Comparison of ENCODE assay signal across 23 mouse cellular contexts in genomic region chr11:108176715-108177114, GRCm38 (mm10).
A peak's percentile ranks its signal among the peaks of the same experiment; 100 is the strongest.
DNase-seq lines count a peak whose midpoint lies in the region; ATAC-seq and TF ChIP-seq lines count a peak whose summit lies in the region.
"Had no signal": no experiment of that assay in that cellular context is flagged by ENCODE, and none has a peak within 500 bp of the region (broad histone marks: within the 10 kb centered on the region; RNA-seq: fewer than 3 reads in every experiment).

No protein-coding gene starts in this region.

- no peaks in the 10 kb centered on the region for H3K36me3 ChIP-seq in midbrain, postnatal 0 days (ENCODE audit: insufficient read depth, low read length)
- H3K36me3 ChIP-seq in liver, postnatal 0 days (replicated peaks; ENCODE audit: insufficient read depth, low read length), result no peaks in the 10 kb centered on the region
- H3K36me3 ChIP-seq: embryonic facial prominence, embryonic 10.5 days; embryonic facial prominence, embryonic 12.5 days; forebrain, embryonic 10.5 days; forebrain, embryonic 12.5 days had no signal

- peaks cover 11% of the 10 kb centered on the region; the same call in 1 of the 2 replicates for H3K4me1 ChIP-seq in cortical plate, adult 2 months (ENCODE audit: control insufficient read depth, insufficient read depth, low read length)
- peaks cover 4% of the 10 kb centered on the region for H3K4me1 ChIP-seq in midbrain, postnatal 0 days (ENCODE audit: insufficient read depth, low read length)
- H3K4me1 ChIP-seq in liver, postnatal 0 days (ENCODE audit: insufficient read depth), result no peaks in the 10 kb centered on the region

- ATAC-seq in midbrain, postnatal 0 days (ENCODE audit: low FRiP score), result no peak
- no peak for ATAC-seq in liver, postnatal 0 days
- ATAC-seq: forebrain, embryonic 14.5 days; forebrain, embryonic 16.5 days had no signal

- no peak for TF ChIP-seq EP300 in liver, postnatal 0 days (IDR thresholded peaks at IDR 0.05; ENCODE audit: low read depth)

- no peak overlapping the region for H3K4me3 ChIP-seq in layer of hippocampus, adult 2 months
- no peak overlapping the region for H3K4me3 ChIP-seq in cortical plate, adult 2 months (ENCODE audit: insufficient read depth, low read length)
- no peak overlapping the region for H3K4me3 ChIP-seq in midbrain, postnatal 0 days (ENCODE audit: low read depth, low read length)
- no peak overlapping the region for H3K4me3 ChIP-seq in liver, postnatal 0 days (ENCODE audit: low read depth, low read length)
- H3K4me3 ChIP-seq: embryonic facial prominence, embryonic 10.5 days; embryonic facial prominence, embryonic 12.5 days; erythroblast, embryonic 14.5 days; forebrain, embryonic 10.5 days; forebrain, embryonic 12.5 days had no signal

- TF ChIP-seq CTCF in layer of hippocampus, adult 2 months (conservative IDR thresholded peaks at IDR 0.05), result no peak
- no peak for TF ChIP-seq CTCF in cortical plate, adult 2 months (IDR thresholded peaks at IDR 0.05; ENCODE audit: extremely low read depth, insufficient read depth, low read length)
- no peak for TF ChIP-seq CTCF in midbrain, postnatal 0 days (IDR thresholded peaks at IDR 0.05)
- no peak for TF ChIP-seq CTCF in liver, postnatal 0 days (IDR thresholded peaks at IDR 0.05; ENCODE audit: low read depth)

- no peak for TF ChIP-seq POLR2A in cortical plate, adult 2 months (IDR thresholded peaks at IDR 0.05; ENCODE audit: extremely low read depth, insufficient read depth, low read length)

- no peaks in the 10 kb centered on the region for H3K27me3 ChIP-seq in midbrain, postnatal 0 days (ENCODE audit: insufficient read depth, low read length)
- H3K27me3 ChIP-seq in liver, postnatal 0 days (ENCODE audit: insufficient read depth, low read length), result no peaks in the 10 kb centered on the region
- H3K27me3 ChIP-seq: embryonic facial prominence, embryonic 12.5 days had no signal

- no peak for DNase-seq in layer of hippocampus, adult 2 months (ENCODE audit: low spot score in 2 of 2)
- no peak for DNase-seq in layer of hippocampus, adult 11-12 months (ENCODE audit: low spot score)
- DNase-seq in induced T-regulatory cell, adult 2 months (ENCODE audit: low read depth), result peak; percentile 27
- DNase-seq in midbrain, postnatal 0 days (ENCODE audit: low spot score), result no peak
- DNase-seq in adrenal gland, postnatal 36 days, result no peak
- no peak for DNase-seq in liver, postnatal 0 days
- DNase-seq: adrenal gland, adult 2 months; adrenal gland, postnatal 10 days; adrenal gland, postnatal 25 days; cerebellum, adult 11 months; cerebellum, adult 18-20 months; cerebellum, adult 8-10 months; cerebellum, adult 9-11 months; cerebellum, postnatal 14 days; cerebellum, postnatal 36 days had no signal

- H3K9me3 ChIP-seq in midbrain, postnatal 0 days (ENCODE audit: low read length), result no peaks in the 10 kb centered on the region
- H3K9me3 ChIP-seq in liver, postnatal 0 days (ENCODE audit: low read length), result no peaks in the 10 kb centered on the region
- H3K9me3 ChIP-seq: embryonic facial prominence, embryonic 10.5 days; embryonic facial prominence, embryonic 12.5 days; forebrain, embryonic 10.5 days; forebrain, embryonic 12.5 days had no signal

- 75% methylated on average over 5 of the region's 5 CpGs for WGBS in midbrain, postnatal 0 days
- 78% methylated on average over 5 of the region's 5 CpGs for WGBS in liver, postnatal 0 days (ENCODE audit: insufficient replicate concordance)

- no peak overlapping the region for H3K4me2 ChIP-seq in midbrain, postnatal 0 days (ENCODE audit: low read depth, low read length, poor library complexity, severe bottlenecking)
- no peak overlapping the region for H3K4me2 ChIP-seq in liver, postnatal 0 days (ENCODE audit: low read depth, low read length)
- H3K4me2 ChIP-seq: embryonic facial prominence, embryonic 12.5 days; forebrain, embryonic 12.5 days had no signal

- H3K27ac ChIP-seq in layer of hippocampus, adult 2 months, result peak overlapping the region; percentile 19; the same call in 1 of the 2 replicates
- peak overlapping the region; percentile 62 for H3K27ac ChIP-seq in cortical plate, adult 2 months (ENCODE audit: insufficient read depth, low read length)
- H3K27ac ChIP-seq in midbrain, postnatal 0 days (ENCODE audit: low read depth, low read length), result no peak overlapping the region
- H3K27ac ChIP-seq in liver, postnatal 0 days (ENCODE audit: low read depth), result no peak overlapping the region
- H3K27ac ChIP-seq: embryonic facial prominence, embryonic 10.5 days; embryonic facial prominence, embryonic 12.5 days; forebrain, embryonic 10.5 days; forebrain, embryonic 12.5 days had no signal

- no peak overlapping the region for H3K9ac ChIP-seq in midbrain, postnatal 0 days (replicated peaks; ENCODE audit: low read length, poor library complexity, severe bottlenecking)
- H3K9ac ChIP-seq in liver, postnatal 0 days (replicated peaks), result no peak overlapping the region
- H3K9ac ChIP-seq: embryonic facial prominence, embryonic 12.5 days; forebrain, embryonic 12.5 days had no signal

Comparison
In these comparisons a context has a peak if more than half of its experiments do, and no peak if none do; other contexts are left out.
1. H3K27ac ChIP-seq: peak in layer of hippocampus, adult 2 months (single experiment) and cortical plate, adult 2 months (single experiment); none in midbrain, postnatal 0 days (single experiment) and liver, postnatal 0 days (single experiment).